Mouse (Mus musculus) urinary bladder, postnatal 36 days (tissue): Measurements from ENCODE around the gene Tnik.

Experiments
- DNase-seq, 2 experiments: peaks; one replicate each; pipeline ENCODE4 v3.0.0; 2022; ENCODE audit warnings: low spot score in 2 of 2, mixed read lengths in 1 of 2

Tnik gene

GRCm38 (mm10) chr3:28350147-28350801, 87.3 kb downstream of the Tnik start:
- DNase-seq, result no peak

GRCm38 (mm10) chr3:28358391-28358790, 95.4 kb downstream of the Tnik start:
- DNase-seq, result no peak

GRCm38 (mm10) chr3:28359138-28359537, 96.1 kb downstream of the Tnik start:
- DNase-seq, result peak; percentile 23 to 45

- DNase-seq, result no peak
Measured at GRCm38 (mm10) chr3:28361056-28361455, 98.0 kb downstream of the Tnik start.

- DNase-seq, result no peak
Measured at GRCm38 (mm10) chr3:28363441-28364125, 100.6 kb downstream of the Tnik start.

- DNase-seq, result no peak
Measured at GRCm38 (mm10) chr3:28368746-28369145, 105.7 kb downstream of the Tnik start.

GRCm38 (mm10) chr3:28369266-28369665, 106.3 kb downstream of the Tnik start:
- no peak for DNase-seq

- DNase-seq, result no peak
Measured at GRCm38 (mm10) chr3:28369698-28370097, 106.7 kb downstream of the Tnik start.

- no peak for DNase-seq
Measured at GRCm38 (mm10) chr3:28371583-28371982, 108.6 kb downstream of the Tnik start.

- no peak for DNase-seq
Measured at GRCm38 (mm10) chr3:28372459-28372858, 109.4 kb downstream of the Tnik start.

- no peak for DNase-seq
Measured at GRCm38 (mm10) chr3:28374738-28375510, 111.9 kb downstream of the Tnik start.

- no peak for DNase-seq
Measured at GRCm38 (mm10) chr3:28380224-28380623, 117.2 kb downstream of the Tnik start.

GRCm38 (mm10) chr3:28383526-28384126, 120.6 kb downstream of the Tnik start:
- DNase-seq, result no peak

- DNase-seq, result no peak
Measured at GRCm38 (mm10) chr3:28385199-28385975, 122.4 kb downstream of the Tnik start.

- no peak for DNase-seq
Measured at GRCm38 (mm10) chr3:28388540-28388939, 125.5 kb downstream of the Tnik start.

- DNase-seq, result no peak
Measured at GRCm38 (mm10) chr3:28390183-28390582, 127.2 kb downstream of the Tnik start.

GRCm38 (mm10) chr3:28392542-28392941, 129.5 kb downstream of the Tnik start:
- DNase-seq, result no peak

- DNase-seq, result no peak
Measured at GRCm38 (mm10) chr3:28398781-28399180, 135.8 kb downstream of the Tnik start.

- no peak for DNase-seq
Measured at GRCm38 (mm10) chr3:28399593-28400216, 136.7 kb downstream of the Tnik start.

- peak in 1 of 2 experiments; percentile 2 for DNase-seq
Measured at GRCm38 (mm10) chr3:28401335-28401734, 138.3 kb downstream of the Tnik start.

GRCm38 (mm10) chr3:28402221-28402620, 139.2 kb downstream of the Tnik start:
- DNase-seq, result no peak
